Mouse (Mus musculus): Measurements from ENCODE around the gene Cyb5r3. TPM values are rescaled to one million over a fixed set of nuclear protein-coding genes. Genes with fewer than 3 reads are reported as not detected.
A peak's percentile ranks its signal among the peaks of the same experiment; 100 is the strongest.

Gene Cyb5r3
- total RNA-seq, 2 experiments from 2014 or later = 97.2 to 109 TPM

DNA sequence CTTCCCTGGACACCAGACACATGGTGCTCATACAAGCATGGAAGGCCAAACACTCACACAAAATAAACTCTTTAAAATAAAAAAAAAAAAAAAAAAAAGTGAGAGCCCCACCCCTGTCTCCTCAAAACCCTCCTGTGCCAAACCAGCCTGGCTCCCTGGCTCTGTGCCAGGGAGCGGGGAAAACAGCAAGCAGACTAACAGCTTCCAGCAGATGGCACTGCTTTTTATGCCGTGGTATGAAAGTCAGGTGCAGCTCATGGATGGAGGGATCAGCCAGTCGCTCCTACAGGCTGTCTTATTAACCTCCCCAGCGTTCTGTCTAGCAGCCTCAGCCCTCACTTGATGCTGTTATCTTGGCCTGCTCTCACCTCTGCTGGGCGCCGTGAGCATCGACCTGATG is 54.0 kb downstream of the Cyb5r3 start:
- intact Hi-C loops (cut with DNase I) = loop anchor here (1.0 kb wide), 1 partner anchor 89 kb away; no protein-coding TSS in a partner anchor
- DNase-seq = peak in 1 of 2 experiments; percentile 57

GRCm38 (mm10) chr15:83115071-83115470 is 57.3 kb downstream of the Cyb5r3 start:
- intact Hi-C loops (cut with DNase I) = no loop called here
- DNase-seq = no peak

DNA sequence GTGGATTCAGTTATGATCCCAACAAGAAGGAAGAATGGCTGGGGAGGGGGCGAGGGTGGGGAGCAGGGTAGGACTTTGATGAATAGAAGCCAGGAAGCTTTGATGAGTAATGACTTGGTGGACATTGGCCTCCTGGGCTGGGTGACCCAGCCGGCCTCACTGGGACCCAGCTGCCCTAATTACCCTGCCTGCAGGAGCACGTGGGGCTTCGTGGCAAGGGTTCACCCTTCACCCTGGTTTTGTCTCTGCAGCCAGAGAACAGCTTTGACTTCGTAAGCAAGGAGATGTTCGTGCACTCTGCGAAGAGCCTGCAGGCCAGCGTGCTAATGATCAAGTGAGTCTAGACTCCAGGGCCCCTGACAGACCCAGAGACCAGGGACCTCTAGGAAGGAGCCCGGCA is 58.3 kb downstream of the Cyb5r3 start:
- DNase-seq = no peak
- intact Hi-C loops (cut with DNase I) = loop anchor here (5.0 kb wide), 2 partner anchors 77 to 307 kb away; no protein-coding TSS in a partner anchor

GRCm38 (mm10) chr15:83112898-83113297 is 59.5 kb downstream of the Cyb5r3 start:
- DNase-seq = peak; percentile 80 to 87
- intact Hi-C loops (cut with DNase I) = loop anchor here (5.0 kb wide), 2 partner anchors 76 to 306 kb away; no protein-coding TSS in a partner anchor

GRCm38 (mm10) chr15:83111874-83112273 is 60.5 kb downstream of the Cyb5r3 start:
- intact Hi-C loops (cut with DNase I) = loop anchor here (5.0 kb wide), 2 partner anchors 75 to 305 kb away; no protein-coding TSS in a partner anchor
- DNase-seq = no peak

DNA sequence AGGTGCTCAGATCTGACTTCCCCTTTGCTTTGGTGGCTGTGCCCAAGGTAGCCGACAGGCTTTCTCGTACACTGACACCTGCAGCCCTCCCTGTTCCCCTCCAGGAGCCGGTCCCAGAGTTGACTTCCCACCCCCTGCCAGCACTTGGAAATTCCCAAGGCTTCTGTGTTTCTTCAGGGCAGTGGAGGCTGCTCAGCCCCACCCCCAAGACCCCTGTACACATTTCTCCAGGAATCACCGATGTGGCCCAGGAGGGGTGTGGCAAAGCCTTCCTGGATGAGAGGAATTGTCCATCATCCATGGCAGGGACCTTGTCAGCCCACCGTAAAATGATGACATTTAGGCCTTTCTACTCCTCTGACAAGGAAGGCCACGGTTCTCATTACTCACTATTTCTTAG is 61.1 kb downstream of the Cyb5r3 start:
- intact Hi-C loops (cut with DNase I) = loop anchor here (5.0 kb wide), 2 partner anchors 74 to 304 kb away; no protein-coding TSS in a partner anchor
- no peak for DNase-seq

GRCm38 (mm10) chr15:83107814-83108213 is 64.6 kb downstream of the Cyb5r3 start:
- no peak for DNase-seq
- intact Hi-C loops (cut with DNase I) = no loop called here

- no peak for DNase-seq
- intact Hi-C loops (cut with DNase I) = no loop called here
Measured at GRCm38 (mm10) chr15:83106426-83106825, 66.0 kb downstream of the Cyb5r3 start.

Other genes starting within 250 kb of the Cyb5r3 start
- gene Tcf20, start 184.7 kb downstream of the Cyb5r3 start, total RNA-seq (2021) = 10 to 100 TPM; 49.9 to 59.1 TPM
- gene Nfam1, start 139.3 kb downstream of the Cyb5r3 start, total RNA-seq (2021) = 1 to 10 TPM; 2.2 to 2.4 TPM
- gene Serhl, start 83.1 kb downstream of the Cyb5r3 start, total RNA-seq (2021) = 10 to 100 TPM; 48.1 to 49.4 TPM
- 10 to 100 TPM; 38.6 to 44.8 TPM for gene Rrp7a, start 49.8 kb downstream of the Cyb5r3 start, total RNA-seq (2021)
- 10 to 100 TPM; 34.4 to 41.1 TPM for gene Poldip3, start 23.2 kb downstream of the Cyb5r3 start, total RNA-seq (2021)
- gene A4galt, start 79.2 kb upstream of the Cyb5r3 start, total RNA-seq (2021) = 1 to 10 TPM; 4.9 to 5.1 TPM
- 10 to 100 TPM; 11.6 to 14.5 TPM for gene Arfgap3, start 177.7 kb upstream of the Cyb5r3 start, total RNA-seq (2021)

All from heart, postnatal 14 days (tissue).